Mouse (Mus musculus): ENCODE measurements around the gene Olfr94.

- TF ChIP-seq CTCF (conservative IDR thresholded peaks at IDR 0.05; ENCODE audit: low read length) (0 out of 2 replicates have a peak, but pooled peaks have one; percentile 28), POU5F1 (IDR thresholded peaks at IDR 0.05; ENCODE audit: borderline replicate concordance, low read length) (no peak), NANOG (IDR thresholded peaks at IDR 0.05; ENCODE audit: borderline replicate concordance, low read length) (no peak)
Measured at GRCm38 (mm10) chr17:37221879-37222278, 21.1 kb upstream of the Olfr94 start.

Data from E14TG2a.4 (cell line).